Mouse (Mus musculus): ENCODE measurements around the gene P2rx1. TPM values are rescaled to one million over a fixed set of nuclear protein-coding genes. Genes with fewer than 3 reads are reported as not detected.

P2rx1 gene
- total RNA-seq, 2 experiments from 2014 or later, result 0.46 to 0.62 TPM

Small RNA genes within 50 kb of the gene (microRNA-seq; reads per million reads assigned to microRNA genes)
- gene Gm44467, result 0 reads per million in 2 experiments

Other genes with a start within 250 kb of the P2rx1 start
- gene Cyb5d2, start 203.0 kb upstream of the P2rx1 start, total RNA-seq (2021), result 10 to 100 TPM; 18.6 to 22.8 TPM
- gene Zzef1, start 202.9 kb upstream of the P2rx1 start, total RNA-seq (2021), result 10 to 100 TPM; 42.1 to 51.0 TPM
- 1 to 10 TPM; 4.3 to 5.7 TPM for gene Atp2a3, start 37.9 kb upstream of the P2rx1 start, total RNA-seq (2021)
- gene Camkk1, start 19.9 kb downstream of the P2rx1 start, total RNA-seq (2021), result 100 to 1,000 TPM; 157 to 161 TPM
- gene Ncbp3, start 48.7 kb downstream of the P2rx1 start, total RNA-seq (2021), result 10 to 100 TPM; 10.3 to 10.9 TPM
- gene Itgae, start 91.5 kb downstream of the P2rx1 start, total RNA-seq (2021), result under 1 TPM; 0.15 to 0.18 TPM
- under 1 TPM; 0.23 to 0.32 TPM for gene Haspin, start 139.2 kb downstream of the P2rx1 start, total RNA-seq (2021)
- gene P2rx5, start 161.3 kb downstream of the P2rx1 start, total RNA-seq (2021), result 1 to 10 TPM; 2.3 to 3.4 TPM
- gene Emc6, start 177.9 kb downstream of the P2rx1 start, total RNA-seq (2021), result 10 to 100 TPM; 51.5 to 59.7 TPM
- gene Tax1bp3, start 178.0 kb downstream of the P2rx1 start, total RNA-seq (2021), result 10 to 100 TPM; 10.9 to 11.2 TPM
- 10 to 100 TPM; 21.2 to 24.8 TPM for gene Ctns, start 199.9 kb downstream of the P2rx1 start, total RNA-seq (2021)
- gene Shpk, start 200.4 kb downstream of the P2rx1 start, total RNA-seq (2021), result 1 to 10 TPM; 3.4 to 3.5 TPM
- gene Trpv1, start 235.2 kb downstream of the P2rx1 start, total RNA-seq (2021), result under 1 TPM in 1 of 2 experiments, not detected in 1; 0.17 TPM